Mouse (Mus musculus) yolk sac, embryonic 10.5 days (tissue): ENCODE measurements around the gene Pcp4l1.
"Not testable (repeated sequence)": the region's sequence is repeated elsewhere in the genome, so short reads cannot be mapped to it uniquely, and the experiment has no call there.

Experiments used
- DNase-seq: peaks from one replicate; pipeline ENCODE4 v3.0.0-alpha.2; 2017; ENCODE audit warnings: low spot score

Pcp4l1 gene

DNA sequence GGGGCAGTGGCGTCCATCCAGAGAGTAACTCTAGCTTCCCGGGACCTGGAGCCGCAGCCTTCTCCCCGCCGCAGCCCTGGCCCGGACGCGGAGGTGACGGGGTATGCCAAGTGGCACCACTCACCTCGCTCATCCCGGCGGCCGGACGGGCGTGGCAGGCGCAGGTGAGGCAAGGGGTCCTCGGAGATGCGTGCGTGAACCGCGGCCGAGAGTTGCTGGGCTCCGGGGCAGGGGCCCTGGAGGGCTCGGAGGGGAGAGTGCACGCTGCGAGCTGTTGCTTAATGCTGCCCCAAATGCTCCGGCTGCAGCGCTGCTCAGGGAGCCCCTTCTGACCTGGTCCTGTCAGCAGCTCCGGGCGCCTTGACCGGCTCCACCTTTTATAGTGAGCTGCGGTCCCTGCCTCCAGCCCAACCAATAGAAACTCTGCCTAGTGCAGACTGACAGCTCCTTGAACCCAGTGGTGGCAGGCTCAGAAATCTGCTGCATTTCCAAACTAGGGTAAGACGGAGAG lies at the start of gene Pcp4l1:
TSS of gene Pcp4l1 (minus strand) at position 382 of the 511 bp plus-strand sequence.
- DNase-seq, result peak; percentile 75

DNA sequence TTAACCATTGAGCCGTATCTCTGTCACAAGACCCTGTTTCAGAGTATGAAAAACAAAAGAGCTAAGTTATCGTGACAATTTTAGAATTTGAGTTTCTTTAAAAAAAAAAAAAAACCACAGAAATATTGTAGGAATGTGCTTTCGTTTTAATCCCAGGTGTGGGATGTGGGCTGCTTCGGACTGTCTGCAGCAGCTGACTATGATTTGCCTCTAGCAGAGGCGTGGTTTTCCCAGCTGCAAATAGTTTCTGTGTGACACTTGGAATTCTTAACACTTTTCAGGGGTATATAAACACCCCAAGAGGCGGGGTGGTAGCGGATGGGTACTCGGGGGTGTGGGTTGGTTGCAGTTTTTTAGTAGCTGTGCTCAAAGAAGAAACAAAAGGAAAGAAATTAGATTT lies 49.3 kb upstream of the Pcp4l1 start:
- DNase-seq, result no peak

DNA sequence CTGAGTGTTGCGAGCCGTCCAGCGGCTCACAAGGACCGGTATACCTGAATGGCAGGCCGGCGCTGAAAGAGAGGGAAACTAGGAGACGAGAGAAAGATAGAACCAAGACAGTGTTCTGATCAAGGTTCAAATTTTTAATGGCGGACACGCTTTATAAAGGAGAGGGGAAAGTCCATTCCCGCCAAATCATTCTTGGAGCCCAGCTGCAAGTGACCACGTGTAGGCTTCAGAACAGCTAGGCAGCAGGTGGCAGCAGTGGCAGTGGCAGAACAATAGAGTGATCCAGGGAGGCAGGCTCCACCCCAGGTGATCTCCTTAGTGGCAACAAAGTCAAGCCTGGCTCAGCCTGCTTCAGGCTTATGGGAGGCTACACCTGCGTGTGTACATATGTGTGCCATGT lies 45.9 kb upstream of the Pcp4l1 start:
- DNase-seq, result not testable (repeated sequence)

DNA sequence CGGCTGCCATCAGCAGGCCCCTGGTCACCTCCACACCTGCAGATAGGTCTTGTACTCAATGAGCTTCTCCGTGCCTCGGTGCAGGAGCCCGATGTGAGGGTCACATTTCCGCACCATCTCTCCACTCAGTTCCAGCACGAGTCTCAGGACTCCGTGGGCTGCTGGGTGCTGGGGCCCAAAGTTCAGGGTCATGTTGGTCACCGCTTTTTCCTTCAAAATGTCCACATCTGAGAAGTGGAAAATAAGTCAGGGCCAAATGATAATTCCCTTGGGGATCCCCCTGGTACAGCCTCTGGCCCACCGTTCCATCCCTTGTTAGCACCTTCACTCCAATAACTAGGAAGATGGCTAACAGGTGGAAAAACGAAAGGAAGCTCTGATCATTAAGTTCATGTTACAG lies 44.8 kb upstream of the Pcp4l1 start:
- DNase-seq, result no peak

DNA sequence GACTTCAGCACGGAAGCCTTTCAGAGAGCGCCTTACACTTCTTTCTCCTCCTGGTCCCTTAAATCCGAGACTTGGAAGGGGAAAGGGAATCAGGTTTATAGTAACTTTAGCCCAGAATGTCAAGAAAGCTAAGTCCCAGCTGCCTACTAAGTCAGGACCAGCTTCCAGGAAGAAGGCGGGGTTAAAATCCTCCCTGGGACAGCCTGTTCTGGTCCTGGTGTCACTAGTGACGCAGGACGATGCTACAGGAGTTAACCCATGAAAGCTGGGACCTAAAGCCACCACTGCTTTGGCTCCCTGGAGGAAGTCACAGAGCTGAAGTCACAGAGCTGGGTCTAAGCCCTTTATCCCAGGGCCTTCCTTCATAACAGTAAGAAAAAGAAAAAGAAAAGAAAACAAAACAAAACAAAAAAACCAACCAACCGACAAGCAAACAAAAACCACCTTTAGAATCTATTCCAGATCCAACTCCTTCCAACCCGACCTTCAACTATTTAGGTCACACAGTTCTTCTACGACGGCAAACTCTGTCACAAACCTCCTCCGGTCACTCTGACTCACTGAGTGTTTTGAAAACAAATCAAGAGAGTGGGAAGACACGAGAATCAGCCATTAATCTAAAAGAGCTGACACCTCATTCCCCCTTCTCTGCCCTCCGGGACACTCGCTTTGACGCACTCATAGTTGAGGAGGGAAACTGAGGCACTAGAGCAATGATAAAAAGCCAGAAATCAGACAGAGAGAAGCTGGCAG lies 44.1 kb upstream of the Pcp4l1 start:
- DNase-seq, result no peak

DNA sequence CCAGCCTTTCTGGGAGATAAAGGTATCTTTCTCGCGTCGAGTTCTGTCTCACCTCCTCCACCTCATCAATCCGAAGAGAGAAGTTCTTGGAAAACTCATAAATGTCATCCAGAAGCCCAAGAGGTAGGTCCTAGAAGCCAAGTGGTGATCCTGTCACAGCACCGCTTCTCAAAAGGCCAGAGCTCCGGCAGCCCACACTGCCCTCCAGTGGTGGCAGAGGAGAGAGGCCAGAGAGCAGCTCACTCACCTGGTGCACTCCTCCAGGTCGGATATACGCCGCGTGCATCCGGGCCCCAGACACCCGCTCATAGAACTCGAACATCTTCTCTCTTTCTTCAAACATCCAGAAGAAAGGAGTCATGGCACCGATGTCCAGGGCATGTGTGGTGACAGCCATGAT lies 42.4 kb upstream of the Pcp4l1 start:
- DNase-seq, result peak; percentile 77

DNA sequence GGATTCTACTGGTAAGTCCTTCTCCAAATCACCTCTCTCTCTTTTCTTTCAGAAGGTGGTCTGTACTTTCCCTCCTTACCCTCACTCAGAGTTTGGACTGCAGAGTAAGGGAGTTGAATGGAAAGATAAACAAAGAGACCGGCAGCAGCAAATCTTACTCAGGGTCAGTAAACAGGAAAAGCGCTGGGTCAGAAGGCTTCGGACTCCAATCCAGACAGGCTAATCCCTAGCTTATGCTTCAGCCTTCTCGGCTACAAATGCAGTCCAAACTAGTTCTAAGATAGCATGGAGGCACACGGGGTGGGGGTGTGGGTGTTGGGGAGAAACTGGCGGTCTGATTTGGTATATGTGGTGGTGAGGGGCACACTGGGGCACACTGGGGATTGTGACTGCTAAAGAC lies 41.4 kb upstream of the Pcp4l1 start:
- peak; percentile 85 for DNase-seq

DNA sequence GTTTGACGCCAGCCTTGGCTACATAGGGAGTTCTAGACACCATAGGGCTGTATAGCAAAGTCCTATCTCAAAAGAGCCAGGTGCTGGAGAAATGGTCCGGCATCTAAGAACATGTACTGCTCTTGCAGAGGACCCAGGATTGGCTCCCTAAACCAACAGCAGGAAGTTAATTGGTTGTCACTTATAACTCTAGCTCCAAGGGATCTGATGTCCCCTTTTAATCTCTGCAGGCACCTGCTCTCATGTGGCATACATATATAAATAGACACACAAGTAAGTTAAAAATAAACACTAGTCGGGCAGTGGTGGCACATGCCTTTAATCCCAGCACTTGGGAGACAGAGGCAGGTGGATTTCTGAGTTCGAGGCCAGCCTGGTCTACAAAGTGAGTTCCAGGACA lies 39.7 kb upstream of the Pcp4l1 start:
- no peak for DNase-seq

DNA sequence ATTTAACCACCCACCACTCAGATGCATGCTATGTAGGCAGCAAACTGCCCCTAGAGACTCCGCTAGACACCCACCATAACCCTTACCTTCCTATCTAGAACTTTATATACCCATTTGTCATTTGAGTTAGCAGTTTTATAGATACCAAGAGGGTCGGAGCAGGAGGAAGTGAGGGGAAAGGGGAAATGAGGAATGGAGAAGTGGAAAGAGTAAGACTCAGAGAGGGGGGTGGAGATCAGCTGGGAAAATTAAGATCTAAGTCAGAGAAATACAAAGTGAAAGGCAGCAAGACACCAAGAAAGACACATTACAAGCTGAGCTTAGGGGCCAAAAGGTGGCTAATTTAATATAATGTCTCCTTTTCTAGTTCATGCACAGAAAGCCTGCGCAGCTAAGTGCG lies 38.5 kb upstream of the Pcp4l1 start:
- no peak for DNase-seq

DNA sequence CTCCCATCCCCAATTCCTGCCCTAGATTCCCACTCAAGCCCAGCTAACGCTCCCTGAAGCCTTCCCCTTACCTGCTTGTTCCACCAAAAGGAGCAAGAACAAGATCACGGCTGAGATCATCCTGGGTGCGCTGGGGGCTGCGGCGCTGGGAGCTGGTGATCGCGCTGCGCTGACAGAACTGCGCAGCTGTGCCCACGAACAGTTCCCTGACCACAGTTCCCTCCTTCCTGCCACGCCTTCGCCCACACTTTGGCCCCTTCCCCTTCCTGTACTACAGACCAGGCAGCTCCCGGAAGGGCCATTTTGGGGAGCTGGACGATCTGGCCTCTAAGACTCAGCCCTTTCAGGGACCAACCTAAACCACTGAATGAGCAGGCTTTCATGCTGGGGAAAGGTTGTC lies 38.1 kb upstream of the Pcp4l1 start, which contains the start of gene Fcer1g:
TSS of gene Fcer1g (minus strand) at position 240 of the 400 bp plus-strand sequence.
- no peak for DNase-seq

DNA sequence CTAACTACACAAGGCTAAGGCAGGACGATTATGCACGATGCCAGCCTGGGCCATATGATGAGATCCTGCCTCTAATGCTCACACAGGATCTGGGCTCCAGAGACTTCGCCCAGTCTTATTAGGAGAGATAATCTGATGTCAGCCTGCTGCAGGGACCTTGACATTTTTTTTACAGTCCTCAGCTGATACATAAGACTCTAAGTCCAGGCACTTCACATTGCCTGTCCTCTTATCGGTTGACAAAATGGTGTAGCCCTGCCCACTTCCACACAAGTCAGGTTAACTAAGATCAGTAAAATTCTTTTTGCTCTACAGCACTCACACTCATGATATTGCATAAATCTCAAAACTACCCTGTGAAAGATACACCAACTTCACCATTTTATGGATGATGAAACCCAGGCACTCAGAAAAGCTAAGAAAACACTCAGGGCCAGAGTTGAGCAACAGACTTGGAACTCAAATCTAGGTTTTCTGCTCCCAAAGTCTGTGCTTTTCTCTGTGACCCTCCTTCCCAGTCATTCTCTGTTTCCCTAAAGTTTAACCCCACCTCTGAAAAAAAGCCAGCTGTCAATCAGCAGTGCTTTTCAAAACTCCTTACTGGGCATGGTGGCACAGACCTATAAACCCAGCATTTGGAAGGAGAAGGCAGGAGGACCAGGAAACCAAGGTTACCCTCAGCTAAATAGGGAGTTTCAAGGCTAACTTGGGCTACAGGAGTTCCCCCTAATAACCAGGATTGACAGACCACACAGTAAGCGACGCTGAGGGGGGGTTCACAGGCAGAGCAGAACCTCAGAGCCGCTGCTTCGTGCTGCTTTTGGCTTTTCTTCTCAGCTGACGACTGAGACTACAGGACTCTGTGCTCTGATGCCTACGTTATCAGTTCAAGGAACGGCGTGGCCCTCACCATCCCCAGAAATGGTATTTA lies 37.0 kb upstream of the Pcp4l1 start:
- DNase-seq, result no peak

DNA sequence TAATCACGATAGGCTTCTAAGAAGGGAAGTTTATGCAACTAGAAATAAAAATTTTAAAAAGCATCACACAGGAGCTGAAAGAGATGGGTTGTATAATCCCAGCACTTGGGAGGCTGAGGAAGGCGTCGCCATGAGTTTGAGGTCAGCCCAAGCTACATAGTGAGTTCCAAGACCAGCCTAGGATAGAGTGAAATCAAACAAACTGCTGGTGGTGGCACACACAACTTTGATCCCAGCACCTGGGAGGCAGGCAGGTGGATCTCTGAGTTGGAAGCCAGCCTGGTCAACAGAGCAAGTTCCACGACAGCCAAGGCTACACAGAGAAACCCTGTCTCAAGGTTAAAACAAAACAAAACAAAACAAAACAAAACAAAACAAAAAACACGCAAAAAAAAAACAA lies 36.3 kb upstream of the Pcp4l1 start:
- no peak for DNase-seq

DNA sequence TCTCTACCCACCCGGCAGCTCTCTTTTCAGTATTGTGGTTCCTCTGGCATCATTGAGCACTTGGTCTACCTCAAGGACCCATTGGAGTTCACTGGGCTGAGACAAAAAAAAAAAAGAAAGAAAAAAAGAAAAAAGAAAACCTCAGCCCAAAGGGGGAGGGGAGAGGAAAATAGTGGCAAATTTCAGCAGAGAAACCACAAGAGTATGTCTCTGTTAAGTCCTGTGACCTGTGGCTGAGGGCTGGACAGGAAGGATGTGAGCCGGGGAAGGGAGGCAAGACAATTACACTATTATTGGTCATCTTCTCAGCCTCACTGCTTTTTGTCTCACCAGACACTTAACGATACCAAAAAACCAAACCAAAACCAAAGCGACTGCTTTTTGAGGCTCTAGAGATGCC lies 35.8 kb upstream of the Pcp4l1 start:
- DNase-seq, result no peak

DNA sequence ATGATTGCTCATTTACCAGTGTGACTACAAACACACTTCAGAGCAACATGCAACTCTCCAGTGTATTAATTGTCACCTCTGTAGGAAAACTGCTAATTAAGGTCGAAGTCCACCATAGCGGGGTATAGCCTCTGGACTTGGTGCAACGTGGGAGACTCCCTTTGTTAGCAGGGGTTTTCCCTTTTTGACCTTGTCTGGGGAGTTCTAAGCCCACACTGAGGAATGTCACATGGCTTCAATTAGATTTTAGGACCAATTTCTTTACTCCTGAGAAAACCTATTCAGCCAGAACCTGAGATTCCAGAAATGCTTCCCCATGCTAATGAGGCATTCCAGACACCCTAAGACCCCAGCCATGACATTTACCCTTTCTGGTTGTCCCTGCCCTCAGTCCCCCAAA lies 34.1 kb upstream of the Pcp4l1 start:
- DNase-seq, result no peak

DNA sequence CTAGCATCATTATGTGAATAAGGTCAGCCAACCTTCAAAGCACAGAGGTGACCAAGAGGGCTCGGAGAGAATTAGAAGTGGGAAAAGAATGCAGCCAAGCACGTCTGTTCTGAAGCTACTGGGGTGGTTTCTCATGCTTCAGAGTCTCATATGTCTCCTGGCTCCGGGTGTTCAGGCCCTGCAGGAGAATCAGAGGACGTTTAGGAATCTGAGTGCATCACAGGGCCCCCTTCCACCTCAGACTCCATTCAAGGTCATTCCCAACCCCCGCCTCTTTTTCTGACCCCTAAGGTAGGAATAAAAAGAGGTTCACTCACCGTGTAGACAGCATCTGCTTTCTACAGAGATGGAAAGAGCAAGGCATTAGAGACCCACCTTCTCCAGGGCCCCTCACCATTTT lies 33.7 kb upstream of the Pcp4l1 start:
- DNase-seq, result no peak

DNA sequence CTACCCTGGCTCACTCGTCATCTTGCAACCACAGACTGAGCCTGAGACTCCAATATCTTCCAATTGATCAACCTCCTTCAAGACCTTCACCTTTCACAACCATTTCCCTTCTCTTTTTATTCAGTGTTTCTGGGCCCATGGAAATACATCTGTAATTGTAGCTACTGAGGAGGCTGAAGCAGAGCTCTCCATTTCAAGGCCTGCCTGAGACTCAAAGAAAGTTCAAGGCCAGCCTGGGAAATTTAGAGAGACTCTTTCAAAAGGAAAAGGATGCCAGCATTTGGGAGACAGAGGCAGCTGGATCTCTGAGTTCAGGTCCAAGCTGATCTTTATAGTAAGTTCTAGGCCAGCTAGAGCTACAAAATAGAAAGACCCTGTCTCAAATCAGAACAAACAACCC lies 31.8 kb upstream of the Pcp4l1 start:
- peak; percentile 19 for DNase-seq

DNA sequence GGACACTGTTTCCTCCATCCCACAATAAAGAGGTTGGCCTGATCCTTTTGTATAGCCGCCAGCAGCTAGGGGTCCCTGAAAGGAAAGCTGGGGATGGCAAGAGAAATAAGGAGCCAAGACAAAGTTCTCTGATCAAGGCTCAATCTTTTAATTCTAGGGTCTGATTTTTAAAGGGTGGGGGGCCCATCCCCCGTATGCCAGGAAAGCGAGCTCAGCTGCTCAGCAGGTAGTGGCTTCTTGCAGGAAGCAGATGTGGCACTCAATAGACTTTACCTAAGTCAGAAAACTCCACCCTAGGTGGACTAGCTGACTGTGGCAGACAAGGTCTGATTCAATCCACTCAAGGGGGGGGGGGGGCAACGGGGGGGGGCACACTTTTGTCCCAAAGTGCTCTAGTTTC lies 30.7 kb upstream of the Pcp4l1 start:
- DNase-seq, result peak; percentile 10

DNA sequence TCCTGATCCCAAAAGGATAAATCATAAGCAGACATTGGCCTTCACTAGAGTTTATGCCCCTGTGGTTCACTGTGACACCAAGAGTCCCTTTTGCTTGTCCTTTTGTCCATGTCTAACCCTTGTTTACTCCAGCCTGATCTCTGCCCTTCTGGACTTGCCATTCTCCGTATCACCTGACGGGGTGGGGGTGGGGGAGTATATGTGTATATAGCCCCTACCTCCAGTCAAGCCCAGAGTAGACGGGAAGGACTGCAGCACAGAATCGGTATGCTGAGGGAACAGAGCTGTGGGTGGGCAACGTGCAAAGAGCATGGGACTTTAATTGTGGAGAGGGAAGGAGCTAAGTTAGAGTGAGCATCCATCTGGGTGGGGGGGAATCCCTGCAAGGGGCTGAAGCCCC lies 28.8 kb upstream of the Pcp4l1 start, which contains the start of gene Apoa2:
TSS of gene Apoa2 (plus strand) at position 198 of the 400 bp plus-strand sequence.
- peak; percentile 87 for DNase-seq

DNA sequence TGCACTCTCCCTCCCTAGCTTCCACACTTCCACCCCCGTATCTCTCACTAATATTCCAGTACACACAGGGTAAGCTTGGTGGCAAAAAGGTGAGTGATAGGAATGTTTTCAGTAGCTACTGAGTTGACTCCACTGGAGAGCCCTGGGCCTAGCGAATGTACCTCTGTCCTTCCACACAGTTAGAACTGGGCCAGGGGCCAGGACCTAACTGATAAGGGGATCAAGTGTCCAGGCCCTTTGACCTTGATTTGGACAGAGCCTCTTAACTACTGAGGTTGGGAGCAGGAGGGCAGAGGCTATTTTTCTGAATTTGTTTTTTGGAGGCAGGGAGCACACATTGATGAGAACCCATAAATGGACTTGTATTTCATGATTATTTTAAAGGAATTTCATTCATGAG lies 27.7 kb upstream of the Pcp4l1 start:
- peak; percentile 85 for DNase-seq

DNA sequence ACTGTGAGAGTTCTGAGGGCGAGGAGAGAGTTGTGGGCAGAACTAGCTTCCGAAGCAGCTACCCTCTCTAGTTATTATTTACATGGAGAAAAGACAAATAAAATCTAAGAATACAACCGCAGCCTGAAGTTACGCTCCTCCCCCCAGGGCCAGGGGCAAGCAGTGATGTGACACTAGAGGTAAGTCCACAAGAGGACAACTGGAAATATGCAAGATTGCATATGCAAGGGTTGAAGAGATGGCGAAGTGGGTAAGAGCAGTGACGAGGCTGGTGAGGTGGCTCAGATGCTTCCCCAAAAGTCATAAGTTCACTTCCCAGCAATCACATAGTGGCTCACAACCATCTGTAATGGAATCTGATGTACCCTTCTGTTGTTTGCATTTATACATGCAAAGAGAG lies 27.1 kb upstream of the Pcp4l1 start:
- DNase-seq, result peak; percentile 17

DNA sequence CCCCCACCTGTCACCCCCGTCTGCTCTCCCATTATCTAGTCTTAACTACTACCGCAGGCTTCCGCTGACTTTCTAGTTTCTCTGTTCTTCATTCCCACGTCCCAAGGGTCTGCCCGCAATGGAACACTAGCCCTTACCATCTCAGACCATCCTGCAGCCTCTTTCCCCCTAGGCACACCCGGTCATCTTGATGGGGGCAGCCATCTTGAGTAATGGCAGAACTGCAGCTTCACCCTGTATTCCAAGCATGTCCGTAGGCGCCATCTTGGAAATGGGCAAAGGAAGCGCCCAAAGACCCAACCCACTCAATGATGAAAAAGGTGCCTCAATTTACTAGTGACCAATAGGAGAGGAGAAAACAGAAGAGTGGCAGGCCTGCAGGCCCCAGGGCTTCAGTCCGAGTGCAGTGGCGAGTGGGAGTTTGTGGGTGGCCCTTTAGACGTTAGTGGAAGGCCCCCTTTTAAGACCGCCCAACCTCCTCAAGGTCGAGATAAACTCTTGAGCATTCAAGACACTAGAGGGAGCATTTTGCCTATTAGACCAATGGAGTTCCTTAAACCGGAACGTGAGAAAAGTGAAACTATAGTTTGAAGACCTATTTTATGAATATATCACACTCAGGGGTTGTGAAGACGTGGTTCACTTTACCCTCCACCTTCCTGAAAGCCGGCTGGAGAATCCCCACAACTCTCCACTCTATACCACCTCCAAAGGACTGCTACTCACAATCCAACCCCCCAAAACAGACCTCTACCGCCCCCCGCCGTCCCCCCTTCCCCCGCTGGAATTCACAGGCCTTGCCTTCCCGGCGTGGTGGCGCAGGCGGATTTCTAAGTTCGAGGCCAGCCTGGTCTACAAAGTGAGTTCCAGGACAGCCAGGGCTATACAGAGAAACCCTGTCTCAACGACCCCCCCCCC lies 26.4 kb upstream of the Pcp4l1 start, which contains the start of gene Tomm40l:
TSS of gene Tomm40l (minus strand) at position 277 of the 918 bp plus-strand sequence.
- DNase-seq, result peak; percentile 98
